Mouse (Mus musculus): ENCODE measurements at regions not wholly inside any gene's neighbourhood (a gene's known extent, or its start where the extent isn't known, plus 50 kb on each side); places are given as distances from the start of the nearest gene placed in this dataset.

DNA sequence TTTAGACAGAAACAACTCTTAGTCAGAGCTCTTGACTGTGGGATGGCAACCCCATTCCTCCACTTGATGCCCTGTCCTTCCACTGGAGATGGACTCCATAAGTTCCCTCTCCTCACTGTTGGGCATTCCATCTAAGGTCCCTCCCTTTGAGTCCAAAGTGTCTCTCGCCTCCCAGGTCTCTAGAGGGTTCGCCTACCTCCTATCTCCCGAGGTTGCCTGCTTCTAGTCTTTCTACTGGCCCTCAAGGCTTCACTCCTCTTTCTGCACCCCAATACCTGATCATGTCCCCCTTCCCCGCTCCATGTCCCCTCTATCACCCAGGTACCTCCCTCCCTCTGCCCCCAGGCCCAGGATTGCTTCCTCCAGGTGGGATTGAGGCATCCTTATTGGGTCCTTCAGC, 142.9 kb upstream of the Mgmt start:
- no peak for DNase-seq (ENCODE audit: extremely low read depth, low read depth)

DNA sequence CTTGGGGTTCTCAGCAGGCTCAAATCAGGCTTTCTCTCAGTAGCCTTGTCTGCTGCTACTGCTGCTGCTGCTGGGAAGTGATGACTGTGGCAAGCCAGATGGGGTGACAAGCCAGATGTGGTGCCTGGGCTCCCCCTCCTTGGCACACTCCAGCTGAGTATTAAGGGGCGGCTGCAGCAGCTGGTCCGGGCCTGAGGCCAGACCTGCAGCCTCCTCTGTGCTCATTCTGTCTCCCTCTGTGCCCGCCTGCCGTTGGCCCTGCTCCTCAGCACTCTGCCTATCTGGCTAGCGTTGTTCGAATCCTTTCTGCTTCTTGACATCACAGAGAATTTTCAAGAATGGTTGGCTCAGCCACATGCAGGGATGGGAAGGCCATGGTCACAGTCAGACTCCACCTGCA, 139.6 kb upstream of the Mgmt start:
- no peak for DNase-seq (ENCODE audit: extremely low read depth, low read depth)

DNA sequence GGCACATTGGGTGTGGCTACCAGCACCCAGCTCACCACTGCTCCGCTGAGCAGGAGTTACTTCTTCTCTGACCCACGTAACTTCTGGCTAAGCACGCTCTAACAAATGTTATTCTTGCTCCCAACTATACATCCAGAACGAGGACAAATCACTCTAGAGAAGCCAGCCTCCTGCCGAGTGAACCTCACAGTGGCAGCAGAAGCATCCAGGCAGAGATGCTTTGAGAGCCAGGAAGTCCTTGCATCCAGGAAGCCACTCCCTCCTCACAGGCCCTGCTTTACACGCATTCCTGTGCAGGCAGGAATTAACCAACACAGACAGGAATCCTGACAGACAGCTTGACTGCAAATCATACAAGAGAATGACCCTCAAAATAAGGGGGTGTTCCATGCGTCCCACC, 129.4 kb upstream of the Mgmt start:
- no peak for DNase-seq (ENCODE audit: extremely low read depth, low read depth)

DNA sequence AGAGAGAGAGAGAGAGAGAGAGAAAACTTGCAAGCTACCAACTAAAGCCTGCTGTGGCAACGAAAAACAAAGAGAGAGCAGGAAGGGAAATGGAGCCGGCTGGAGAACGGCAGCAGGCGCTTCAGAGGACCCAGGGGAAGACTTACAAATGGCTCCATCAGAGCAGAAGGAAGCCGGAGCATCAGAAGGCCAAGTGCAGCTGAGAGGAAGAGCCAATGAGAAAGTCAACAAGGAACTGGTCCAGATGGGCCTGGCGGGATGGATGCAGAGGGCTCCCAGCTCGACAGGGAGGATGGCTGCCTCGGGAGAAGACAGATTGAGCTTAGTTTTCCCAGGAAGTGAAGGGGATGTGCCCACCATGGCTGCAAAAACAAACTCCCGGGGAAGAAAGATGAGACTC, 127.2 kb upstream of the Mgmt start:
- DNase-seq (ENCODE audit: extremely low read depth, low read depth): no peak

DNA sequence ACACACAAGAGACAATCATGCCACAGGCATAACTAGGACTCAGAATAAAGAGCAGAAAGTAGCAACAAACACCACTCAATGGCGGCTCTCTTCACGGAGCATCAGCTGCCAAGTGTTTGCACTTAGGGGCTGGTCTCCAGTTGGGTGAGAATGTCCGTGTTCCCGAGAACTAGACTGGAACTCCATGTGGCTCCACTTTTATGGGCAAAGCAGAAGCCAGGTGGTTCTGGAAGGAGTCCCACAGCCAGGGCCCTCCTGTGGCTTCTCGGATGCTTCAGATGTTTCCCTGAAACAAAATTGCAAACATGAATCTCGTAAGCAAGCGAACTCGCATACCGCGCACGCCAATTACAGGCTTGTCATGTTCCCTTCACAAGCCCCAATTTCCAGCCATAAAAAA, 113.7 kb upstream of the Mgmt start:
- no peak for DNase-seq (ENCODE audit: extremely low read depth, low read depth)

DNA sequence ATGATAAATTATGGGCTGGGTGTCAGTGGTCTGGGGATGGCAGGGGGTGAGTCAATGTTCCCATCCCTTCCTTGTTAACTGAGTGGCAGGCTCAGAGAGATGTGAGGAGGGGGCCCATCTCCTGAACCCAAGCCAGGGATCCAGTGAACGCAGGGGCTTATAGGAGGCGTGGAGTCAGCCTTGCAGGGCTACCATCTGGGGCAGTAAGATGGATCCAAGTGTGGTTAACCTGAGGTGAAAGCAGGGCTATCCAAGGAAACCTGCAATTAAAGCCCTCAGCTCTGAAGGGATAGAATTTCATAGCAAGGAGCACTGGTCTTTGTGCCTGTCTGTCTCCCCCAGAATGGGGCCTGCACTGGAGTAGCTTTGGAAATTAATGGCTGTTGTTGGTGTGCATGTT, 103.3 kb upstream of the Mgmt start:
- DNase-seq (ENCODE audit: extremely low read depth, low read depth): no peak

DNA sequence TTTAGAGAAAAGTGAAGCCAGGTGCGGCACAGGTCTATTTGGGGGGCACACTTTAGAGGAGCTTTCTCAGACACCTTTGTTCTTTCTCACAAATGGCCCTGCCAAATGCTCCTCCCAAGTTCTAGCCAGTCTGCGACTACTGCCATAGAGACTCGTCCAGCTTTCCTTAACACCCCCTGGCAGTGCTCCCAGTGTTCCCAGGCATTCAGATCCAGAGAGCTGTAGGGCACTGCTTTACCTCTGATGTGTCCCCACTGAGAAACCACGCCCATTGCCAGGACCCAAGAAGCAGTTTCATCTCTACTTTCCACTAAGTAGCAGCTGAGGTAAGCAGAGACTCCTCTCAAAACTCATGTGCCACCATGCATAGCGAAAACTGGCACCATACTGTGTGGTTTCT, 102.3 kb upstream of the Mgmt start:
- DNase-seq (ENCODE audit: extremely low read depth, low read depth): no peak

DNA sequence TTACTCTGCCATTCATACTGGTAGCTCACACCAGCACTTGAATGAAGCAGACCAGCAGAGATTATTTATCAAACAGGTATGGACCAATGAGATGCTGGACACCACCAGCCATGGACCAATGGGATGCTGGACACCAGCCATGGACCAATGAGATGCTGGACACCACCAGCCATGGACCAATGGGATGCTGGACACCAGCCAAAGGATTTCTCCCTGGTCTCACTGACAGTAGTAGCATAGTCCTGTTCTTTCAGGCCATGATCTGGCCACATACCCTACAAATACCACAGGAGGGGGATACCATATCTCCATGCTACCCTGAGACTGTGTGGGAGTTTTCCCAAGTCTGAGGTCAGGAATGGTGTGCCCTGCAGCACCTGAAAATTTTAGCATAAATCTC, 98.0 kb upstream of the Mgmt start:
- no peak for DNase-seq (ENCODE audit: extremely low read depth, low read depth)

DNA sequence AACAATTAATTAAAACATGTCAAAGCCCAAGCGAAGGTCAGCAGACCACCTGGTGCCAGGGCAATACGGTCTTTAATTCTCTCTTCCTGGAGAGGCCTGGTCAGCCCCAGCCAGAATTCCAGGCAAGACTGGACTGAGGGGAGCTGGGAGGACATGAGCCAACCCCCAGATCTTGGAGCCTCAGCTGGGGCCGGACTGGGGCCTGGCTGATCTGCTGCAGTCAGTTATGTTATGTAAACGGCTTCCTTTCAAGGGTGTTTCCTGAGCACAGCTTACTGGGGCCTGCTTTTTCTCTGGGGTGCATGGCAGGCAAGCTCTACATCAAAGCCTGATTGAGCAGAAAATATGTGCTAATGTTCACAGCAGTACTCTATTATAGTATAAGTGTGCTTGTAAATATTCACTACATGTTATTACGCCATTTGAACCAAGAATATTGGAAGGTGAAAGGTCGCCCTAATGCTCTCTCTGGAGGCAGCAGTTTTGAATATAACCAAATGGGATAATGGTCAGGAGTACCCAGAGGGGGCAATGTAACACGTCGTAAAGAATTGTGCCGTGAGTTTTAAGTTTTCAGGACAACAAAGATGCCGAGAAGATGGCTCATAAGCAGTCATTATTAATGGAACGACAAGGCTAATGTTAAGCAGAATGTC, 96.5 kb upstream of the Mgmt start:
- no peak for DNase-seq (ENCODE audit: extremely low read depth, low read depth)

DNA sequence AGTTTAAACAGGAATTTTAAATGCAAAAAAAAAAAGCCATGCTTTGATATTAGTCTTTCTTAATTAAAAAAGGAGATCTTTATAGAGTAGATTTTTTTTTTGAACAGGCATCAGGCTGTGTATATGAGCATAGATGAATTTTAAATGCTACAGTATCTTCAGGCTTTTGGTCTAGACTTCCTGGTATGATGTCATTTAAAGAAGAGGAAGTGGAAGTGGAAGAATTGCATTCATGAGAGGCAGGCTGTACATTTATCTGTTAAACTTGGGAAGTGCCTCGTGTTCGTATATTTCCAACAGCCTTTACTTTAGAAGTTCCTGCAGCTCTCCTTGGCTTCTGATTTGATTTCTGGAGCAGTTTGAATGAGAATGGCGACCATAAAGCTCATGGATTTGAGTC, 95.8 kb upstream of the Mgmt start:
- no peak for DNase-seq (ENCODE audit: extremely low read depth, low read depth)

DNA sequence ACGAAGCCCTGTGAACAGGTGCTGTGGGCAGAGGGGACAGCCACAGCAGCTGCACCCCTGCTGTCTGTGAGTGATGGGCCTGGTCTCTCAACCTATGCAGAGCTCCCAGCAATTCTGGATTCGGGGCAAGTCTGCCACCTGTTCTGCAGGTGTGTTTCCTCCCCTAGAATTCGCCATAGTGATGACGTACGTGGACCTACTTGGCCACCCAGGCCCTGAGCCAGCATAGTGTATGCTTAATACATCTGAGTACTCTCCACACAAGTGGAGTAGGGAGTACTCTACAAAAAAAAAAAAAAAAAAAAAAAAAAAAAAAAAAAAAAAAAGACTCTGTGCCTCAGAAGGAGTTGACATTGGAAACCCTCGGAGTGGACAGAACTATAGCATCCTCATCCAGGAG, 87.3 kb upstream of the Mgmt start:
- no peak for DNase-seq (ENCODE audit: extremely low read depth, low read depth)

DNA sequence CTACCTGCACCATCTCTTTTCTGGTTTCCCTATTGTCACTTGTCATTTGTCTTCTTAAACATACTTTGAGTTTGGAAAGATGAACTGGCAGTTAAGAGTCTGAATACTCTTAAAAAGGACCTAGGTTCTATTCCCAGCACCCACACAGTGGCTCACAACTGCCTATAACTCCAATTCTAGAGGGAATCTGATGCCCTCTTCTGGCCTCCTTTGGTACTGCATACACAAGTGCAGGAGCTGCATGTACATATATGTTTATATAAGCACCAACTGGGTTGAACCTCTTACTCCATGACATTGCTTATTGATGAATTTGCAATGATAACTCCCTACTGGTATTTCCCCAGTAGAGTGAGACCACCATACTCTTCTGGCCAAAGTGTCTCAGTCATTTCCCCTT, 86.4 kb upstream of the Mgmt start:
- no peak for DNase-seq (ENCODE audit: extremely low read depth, low read depth)

DNA sequence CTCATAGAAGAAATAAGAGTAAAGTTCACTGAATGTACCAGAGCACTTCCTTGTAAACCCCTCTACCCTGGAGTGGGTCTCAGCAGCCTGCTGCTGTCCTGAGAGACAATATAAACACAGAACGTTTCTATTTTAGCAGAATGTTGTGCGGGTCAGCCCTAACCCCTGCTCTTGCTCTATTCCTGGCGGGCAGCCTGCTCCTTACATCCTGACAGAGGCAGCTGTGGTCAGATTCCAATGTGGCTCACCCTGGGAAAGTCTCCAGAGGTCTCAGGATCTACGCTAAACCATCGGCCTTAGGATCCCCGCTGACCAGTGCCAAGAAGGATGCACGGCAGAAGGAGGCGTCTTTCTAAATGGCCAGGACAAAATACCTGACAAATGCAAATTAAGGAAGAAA, 84.8 kb upstream of the Mgmt start:
- no peak for DNase-seq (ENCODE audit: extremely low read depth, low read depth)

DNA sequence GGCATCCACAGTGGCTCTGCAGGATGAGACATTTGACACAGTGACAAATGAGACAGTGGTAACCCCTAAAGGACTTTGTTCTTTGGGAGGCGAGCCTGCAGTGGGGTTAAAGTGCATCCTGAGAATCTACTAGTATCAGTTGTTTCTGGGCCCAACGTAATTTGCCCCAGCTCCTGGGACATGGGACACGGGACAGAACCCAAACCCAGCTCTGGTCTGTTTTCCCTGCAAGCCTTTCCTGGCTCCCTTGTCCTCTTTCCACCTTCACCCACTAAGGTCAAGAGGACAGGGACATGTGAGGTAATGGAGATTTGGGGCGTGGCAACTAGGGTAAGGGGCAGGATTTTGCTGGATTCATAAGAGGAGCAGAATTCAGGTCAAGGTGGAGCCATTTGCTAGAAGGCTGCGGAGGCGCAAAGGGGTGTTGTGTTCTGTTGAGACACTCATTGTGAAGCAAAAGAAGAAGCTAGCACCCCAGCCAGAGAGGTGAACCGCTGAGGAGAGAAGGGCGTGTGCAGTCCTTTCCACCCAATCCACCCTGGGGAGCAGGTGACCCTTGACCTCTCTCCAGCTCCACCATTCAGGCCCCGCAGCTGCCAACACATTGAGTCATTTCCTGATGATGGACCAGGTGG, 80.6 kb upstream of the Mgmt start:
- no peak for DNase-seq (ENCODE audit: extremely low read depth, low read depth)

DNA sequence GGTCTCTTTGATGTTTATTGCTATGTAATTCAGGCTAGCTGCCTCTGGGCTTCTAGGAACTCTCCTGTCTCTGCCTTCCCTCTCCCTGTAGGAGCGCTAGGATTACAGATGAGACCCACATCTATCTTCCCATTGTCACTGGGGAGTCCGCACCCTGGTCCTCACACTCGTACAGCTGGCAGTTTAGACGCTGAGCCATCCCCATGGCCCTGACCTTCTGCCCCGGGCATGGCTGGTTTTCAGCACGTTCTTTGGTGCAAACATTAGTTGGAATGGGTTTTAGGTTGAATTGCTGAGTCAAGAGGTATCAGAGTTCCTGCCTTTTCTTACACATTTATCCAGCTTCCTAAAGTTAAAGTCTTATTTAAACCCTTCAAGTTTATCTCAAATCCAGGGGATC, 79.7 kb upstream of the Mgmt start:
- no peak for DNase-seq (ENCODE audit: extremely low read depth, low read depth)

DNA sequence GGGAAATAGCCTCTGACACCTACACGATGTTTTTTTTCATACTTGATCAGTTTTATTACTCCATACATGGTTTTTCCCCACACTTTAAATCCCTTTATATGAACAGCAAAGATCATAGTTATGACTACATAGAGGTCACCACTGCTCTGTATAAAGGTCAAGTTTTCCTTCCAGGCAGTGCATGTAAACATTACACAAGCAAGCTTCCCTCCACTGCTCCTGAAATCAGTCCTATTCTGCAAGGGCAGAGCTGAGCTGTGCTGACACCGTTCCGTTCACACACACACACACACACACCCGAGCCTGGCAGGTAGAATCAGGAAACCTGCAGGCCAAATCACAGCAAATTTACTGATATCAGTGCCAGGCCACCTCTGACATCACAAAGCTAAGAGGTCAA, 74.1 kb upstream of the Mgmt start:
- DNase-seq (ENCODE audit: extremely low read depth, low read depth): no peak

DNA sequence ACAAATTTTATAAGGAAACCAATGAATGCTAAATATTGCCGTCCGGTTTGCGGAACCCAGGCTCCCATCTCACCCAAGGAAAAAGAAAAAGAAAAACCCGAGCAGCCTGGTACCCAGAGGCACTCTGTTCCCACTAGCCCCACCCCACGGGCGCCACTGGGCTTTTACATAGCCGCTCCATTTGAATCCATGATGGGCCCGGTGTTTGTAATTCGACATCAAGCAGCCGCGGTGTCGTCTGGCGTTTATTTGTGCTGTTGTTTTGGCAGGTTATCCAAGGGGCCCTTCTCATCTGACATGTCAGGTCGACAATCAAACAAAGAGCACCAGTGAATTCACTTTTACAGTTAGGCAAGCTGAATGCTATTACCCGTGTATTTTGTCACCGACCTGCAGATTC, 68.8 kb upstream of the Mgmt start:
- DNase-seq (ENCODE audit: extremely low read depth, low read depth): no peak

DNA sequence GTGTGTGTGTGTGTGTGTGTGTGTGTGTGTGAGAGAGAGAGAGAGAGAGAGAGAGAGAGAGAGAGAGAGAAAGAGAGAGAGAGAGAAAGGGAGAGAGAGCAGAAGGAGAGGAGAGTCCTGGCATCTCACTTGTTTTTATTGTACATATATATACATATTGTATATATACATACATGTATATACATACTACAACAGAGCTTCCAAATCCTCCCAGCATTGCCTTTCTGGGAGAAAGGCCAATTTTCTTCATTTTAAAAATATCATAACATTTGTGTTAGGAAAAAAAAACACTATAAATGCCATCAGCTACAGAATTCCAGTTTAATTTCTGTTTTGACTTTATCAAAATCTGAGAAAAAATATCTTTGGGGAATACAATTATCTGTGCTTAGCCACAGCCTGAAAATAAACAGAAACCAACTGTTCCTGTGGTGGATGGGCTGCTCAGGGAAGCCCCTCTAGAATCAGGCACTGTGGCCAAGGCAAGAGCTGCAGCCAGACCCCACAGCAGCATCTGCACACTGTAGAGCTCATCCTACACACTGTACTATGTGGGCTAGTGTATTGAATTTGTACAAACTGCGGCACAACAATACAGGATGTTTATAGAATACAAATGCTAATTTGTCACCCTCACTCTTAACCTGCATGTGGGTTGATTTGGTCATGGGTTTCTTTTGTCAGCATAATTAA, 64.6 kb upstream of the Mgmt start:
- no peak for DNase-seq (ENCODE audit: extremely low read depth, low read depth)

DNA sequence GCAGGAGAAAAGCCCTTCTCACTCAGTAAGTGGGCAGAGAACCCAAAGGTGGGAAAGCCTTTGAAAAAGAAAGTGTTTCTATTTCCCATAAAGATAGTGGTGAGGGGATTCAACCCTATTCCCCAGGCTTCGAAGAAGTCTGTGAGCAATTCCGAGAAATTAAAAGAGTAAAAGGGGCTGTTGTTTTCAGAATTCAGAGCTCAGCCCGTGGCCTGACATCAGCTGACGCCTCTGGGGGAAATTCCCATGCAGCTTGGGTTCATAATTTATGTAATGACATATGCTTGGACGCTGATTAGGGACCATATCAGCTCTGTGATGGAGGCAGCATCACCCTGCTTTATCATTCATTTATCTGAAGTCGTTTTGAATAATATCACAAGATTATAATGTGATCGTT, 62.0 kb upstream of the Mgmt start:
- DNase-seq (ENCODE audit: extremely low read depth, low read depth): no peak

DNA sequence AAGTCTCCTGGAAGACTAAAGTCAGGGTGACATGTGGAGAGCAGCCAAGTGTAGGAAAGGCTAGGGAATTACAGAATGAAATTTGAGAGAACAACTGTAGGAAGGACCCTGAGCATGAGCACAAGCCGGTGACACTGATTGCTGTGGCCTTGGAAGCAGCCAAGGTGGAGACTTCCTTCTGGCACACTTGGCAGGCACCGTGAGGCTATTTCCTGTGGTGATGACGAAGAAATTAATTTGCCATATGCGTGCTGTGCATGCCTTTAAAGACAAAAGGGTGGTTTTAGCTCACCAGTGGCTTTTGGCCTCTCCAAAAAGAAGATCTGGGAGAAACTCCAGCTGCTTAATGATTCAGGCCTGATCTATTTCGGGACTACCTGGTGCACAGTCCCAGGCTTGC, 55.4 kb upstream of the Mgmt start:
- DNase-seq (ENCODE audit: extremely low read depth, low read depth): no peak

DNA sequence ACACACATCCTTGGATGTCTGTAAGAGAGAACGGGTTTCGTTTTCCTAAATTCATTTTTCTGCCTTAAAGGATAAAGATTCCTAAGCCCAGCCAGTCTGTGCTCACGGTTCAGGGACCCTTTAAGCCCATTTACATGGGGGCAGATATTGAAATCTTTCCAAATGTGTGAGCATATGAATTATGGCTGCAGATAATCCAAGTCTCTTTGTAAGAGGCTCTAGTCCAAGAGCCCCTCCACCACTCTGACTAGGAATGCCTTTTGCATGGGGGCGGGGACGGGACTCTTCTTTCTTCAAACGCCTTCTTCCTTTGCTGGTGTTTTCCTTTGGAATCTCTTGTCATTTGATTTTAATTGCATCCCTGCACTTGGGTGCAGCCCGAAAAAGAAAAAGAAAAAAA, 54.2 kb upstream of the Mgmt start:
- DNase-seq (ENCODE audit: extremely low read depth, low read depth): no peak

DNA sequence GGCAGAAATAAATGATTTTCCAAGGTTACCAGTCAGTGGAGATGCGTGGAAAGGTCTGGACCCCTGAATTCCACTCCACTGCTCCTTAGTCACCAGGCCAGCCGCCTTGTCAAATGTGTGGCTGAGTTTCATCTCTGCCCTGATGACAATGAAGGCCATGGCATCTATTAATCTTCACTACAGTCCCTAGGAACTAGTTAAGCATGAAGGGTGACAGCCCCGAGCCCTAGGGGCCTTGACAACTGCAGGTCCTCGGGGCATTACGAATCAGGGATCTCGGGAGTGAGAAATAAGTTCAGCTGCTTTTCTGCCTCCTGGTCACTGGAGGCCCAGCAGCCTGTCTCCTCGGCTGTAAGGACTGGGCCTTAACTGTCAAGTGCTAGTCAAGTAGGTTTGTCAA, 51.7 kb upstream of the Mgmt start:
- DNase-seq (ENCODE audit: extremely low read depth, low read depth): no peak

DNA sequence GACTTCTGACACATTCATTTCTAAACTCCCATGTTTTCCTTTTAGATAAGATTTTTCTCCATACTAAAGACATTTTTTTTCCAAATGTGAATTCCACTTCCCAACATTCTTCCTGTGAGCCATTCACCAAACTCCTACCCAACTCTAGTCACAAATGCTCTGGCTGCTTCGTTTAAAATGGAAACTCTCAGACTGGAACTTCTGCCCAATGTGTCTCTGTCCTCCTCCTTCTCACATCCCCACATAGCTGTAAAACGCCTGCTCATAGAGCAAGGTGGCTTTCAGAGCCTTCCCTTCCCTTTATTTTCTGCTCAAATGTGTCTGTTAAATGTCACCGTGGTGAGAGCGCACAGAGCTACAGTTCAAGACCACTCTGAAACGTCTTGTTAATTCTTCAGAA, 50.1 kb upstream of the Mgmt start:
- DNase-seq (ENCODE audit: extremely low read depth, low read depth): no peak
